Mouse (Mus musculus) left cerebral cortex, postnatal 14 days (tissue): ENCODE measurements around the gene Cdh3. TPM values are rescaled to one million over a fixed set of nuclear protein-coding genes. Genes with fewer than 3 reads are reported as not detected.

Source experiments
- DNase-seq, 2 experiments: peaks; one replicate each; pipeline ENCODE4 v3.0.0; 2021 to 2022; ENCODE audit warnings: low spot score in 2 of 2, mixed read lengths in 1 of 2
- intact Hi-C: fragments of 180-260 bp; cut with DNase I; formaldehyde crosslinking; loops from one replicate; pipeline ENCODE4 v1.15.1; 2025
- total RNA-seq, 2 experiments: library from RNA; stranded (reverse); gene quantifications; 2 replicates each; pipeline ENCODE4 v1.2.3; 2021

Gene Cdh3
- total RNA-seq, 2 experiments from 2014 or later = 0.42 to 0.62 TPM

- intact Hi-C loops = no loop called here
- DNase-seq = peak in 1 of 2 experiments; percentile 15
Observed at GRCm38 (mm10) chr8:106521845-106522244, 11.2 kb downstream of the Cdh3 start.

- intact Hi-C loops = no loop called here
- DNase-seq = no peak
Observed at GRCm38 (mm10) chr8:106526725-106527124, 16.0 kb downstream of the Cdh3 start.

GRCm38 (mm10) chr8:106527241-106528036 is 16.7 kb downstream of the Cdh3 start:
- DNase-seq = no peak
- intact Hi-C loops = no loop called here

- no peak for DNase-seq
- intact Hi-C loops = no loop called here
Observed at GRCm38 (mm10) chr8:106528596-106529249, 18.0 kb downstream of the Cdh3 start.

- intact Hi-C loops = loop anchor here (1.0 kb wide), 1 partner anchor 97 kb away; no protein-coding TSS in a partner anchor
- DNase-seq = no peak
Observed at GRCm38 (mm10) chr8:106529885-106530482, 19.3 kb downstream of the Cdh3 start.

- no peak for DNase-seq
- intact Hi-C loops = loop anchor here (1.0 kb wide), 1 partner anchor 97 kb away; no protein-coding TSS in a partner anchor
Observed at GRCm38 (mm10) chr8:106530566-106530965, 19.9 kb downstream of the Cdh3 start.

- intact Hi-C loops = no loop called here
- DNase-seq = no peak
Observed at GRCm38 (mm10) chr8:106533709-106534108, 23.0 kb downstream of the Cdh3 start.

- DNase-seq = peak; percentile 43 to 58
- intact Hi-C loops = no loop called here
Observed at GRCm38 (mm10) chr8:106534449-106534848, 23.8 kb downstream of the Cdh3 start.

- DNase-seq = no peak
- intact Hi-C loops = no loop called here
Observed at GRCm38 (mm10) chr8:106535448-106535847, 24.8 kb downstream of the Cdh3 start.

- no peak for DNase-seq
- intact Hi-C loops = no loop called here
Observed at GRCm38 (mm10) chr8:106539193-106539592, 28.5 kb downstream of the Cdh3 start.

- DNase-seq = no peak
- intact Hi-C loops = no loop called here
Observed at GRCm38 (mm10) chr8:106541002-106541401, 30.3 kb downstream of the Cdh3 start.

- intact Hi-C loops = no loop called here
- no peak for DNase-seq
Observed at GRCm38 (mm10) chr8:106543043-106543442, 32.4 kb downstream of the Cdh3 start.

- DNase-seq = no peak
- intact Hi-C loops = no loop called here
Observed at GRCm38 (mm10) chr8:106545149-106545548, 34.5 kb downstream of the Cdh3 start.

- intact Hi-C loops = no loop called here
Observed at GRCm38 (mm10) chr8:106546746-106547145, 36.1 kb downstream of the Cdh3 start.

GRCm38 (mm10) chr8:106548366-106548936 is 37.8 kb downstream of the Cdh3 start:
- intact Hi-C loops = no loop called here
- no peak for DNase-seq

More at GRCm38 (mm10) chr8:106546746-106547145, 36.1 kb downstream of the Cdh3 start:
- DNase-seq = no peak

- intact Hi-C loops = no loop called here
- DNase-seq = no peak
Observed at GRCm38 (mm10) chr8:106550906-106551305, 40.2 kb downstream of the Cdh3 start.

GRCm38 (mm10) chr8:106554011-106554410 is 43.3 kb downstream of the Cdh3 start:
- no peak for DNase-seq
- intact Hi-C loops = no loop called here

- no peak for DNase-seq
- intact Hi-C loops = no loop called here
Observed at GRCm38 (mm10) chr8:106556068-106556645, 45.5 kb downstream of the Cdh3 start.

- DNase-seq = no peak
- intact Hi-C loops = no loop called here
Observed at GRCm38 (mm10) chr8:106559844-106560243, 49.2 kb downstream of the Cdh3 start.
